Mouse (Mus musculus) heart, postnatal 0 days (tissue): Measurements from ENCODE around the gene Tom1l1.

Source experiments
- CTCF ChIP-seq: IDR thresholded peaks from 2 replicates; pipeline ENCODE4 v1.5.1; 2016; ENCODE audit warnings: antibody characterized with exemption, control low read depth, low read depth
- EP300 ChIP-seq: IDR thresholded peaks from 2 replicates; pipeline ENCODE4 v1.6.1; 2016; ENCODE audit warnings: antibody characterized with exemption, low read depth

DNA sequence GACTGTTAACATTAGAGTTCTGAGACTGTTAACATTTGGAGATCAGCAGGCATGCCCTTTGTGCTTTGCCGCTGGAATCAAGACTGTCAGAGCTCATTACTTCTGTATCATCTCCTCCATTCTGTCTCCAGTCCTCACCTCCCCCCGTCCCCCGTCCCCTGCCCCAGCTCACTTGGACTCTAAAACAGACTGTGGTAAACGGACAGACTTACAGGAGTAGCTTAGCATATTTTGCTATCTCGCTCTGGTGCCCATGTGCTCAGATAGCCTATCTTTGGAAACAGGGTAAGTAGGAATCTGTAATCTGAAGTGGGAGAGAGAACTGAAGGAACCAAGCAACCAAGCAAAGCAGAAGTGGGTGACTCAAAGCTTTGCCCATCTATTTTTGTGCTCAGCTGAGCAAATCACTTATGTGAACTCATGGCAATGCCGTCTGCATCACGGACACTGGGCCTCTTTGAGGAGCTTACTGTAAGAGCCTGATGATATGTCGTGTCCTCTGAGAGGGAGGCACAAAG lies 10.3 kb downstream of the Tom1l1 start:
- no peak for TF ChIP-seq CTCF
- no peak for TF ChIP-seq EP300
